17 mouse cellular contexts compared by ENCODE assay signal in the genomic region with DNA sequence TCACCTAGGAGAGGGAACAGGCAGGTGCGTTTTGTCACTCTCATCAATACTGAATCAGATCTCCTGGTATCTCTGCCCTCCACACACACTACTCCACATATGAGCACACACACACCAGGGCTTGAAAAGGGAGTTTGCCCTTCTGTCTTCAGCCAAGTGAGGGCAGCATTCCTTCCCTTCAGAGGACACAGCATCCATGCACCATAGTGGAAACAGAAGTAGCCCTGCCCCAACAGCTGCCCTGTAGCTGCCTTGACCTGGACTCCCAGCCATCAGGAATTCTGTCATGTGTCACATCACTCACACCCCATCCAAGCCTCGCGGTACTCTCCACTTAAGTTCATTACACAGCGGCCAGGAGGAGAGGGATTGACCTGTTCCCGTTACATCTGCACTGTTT. TPM values are rescaled to one million over a fixed set of nuclear protein-coding genes. Genes with fewer than 3 reads are reported as not detected.
A peak's percentile ranks its signal among the peaks of the same experiment; 100 is the strongest.
DNase-seq lines count a peak whose midpoint lies in the region; ATAC-seq and TF ChIP-seq lines count a peak whose summit lies in the region.
"Had no signal": no experiment of that assay in that cellular context is flagged by ENCODE, and none has a peak within 500 bp of the region (broad histone marks: within the 10 kb centered on the region; RNA-seq: fewer than 3 reads in every experiment).

No protein-coding gene starts in this region.

- H3K27me3 ChIP-seq in heart, embryonic 16.5 days (ENCODE audit: control insufficient read depth, insufficient read depth, low read length): no peaks in the 10 kb centered on the region; the same call in 1 of the 2 replicates
- no peaks in the 10 kb centered on the region for H3K27me3 ChIP-seq in lung, embryonic 14.5 days (ENCODE audit: insufficient read depth, low read length)
- H3K27me3 ChIP-seq in limb, embryonic 11.5 days (ENCODE audit: control insufficient read depth, insufficient read depth, low read length): no peaks in the 10 kb centered on the region
- H3K27me3 ChIP-seq: liver, embryonic 12.5 days; midbrain, embryonic 13.5 days; Patski had no signal

- 0 out of 2 replicates have a peak, but pooled peaks have one; percentile 16 for ATAC-seq in heart, embryonic 16.5 days (replicated peaks; ENCODE audit: extremely low read depth, insufficient read depth, low FRiP score)
- ATAC-seq in lung, embryonic 14.5 days (ENCODE audit: insufficient read depth): no peak
- no peak for ATAC-seq in limb, embryonic 11.5 days (ENCODE audit: insufficient number of reproducible peaks, low FRiP score, low TSS enrichment, low read depth)
- ATAC-seq in granulocyte monocyte progenitor cell, adult 5-6 weeks (replicated peaks; ENCODE audit: poor library complexity, severe bottlenecking): no peak
- ATAC-seq: liver, embryonic 12.5 days; midbrain, embryonic 13.5 days; Patski had no signal

- TF ChIP-seq CTCF in lung, embryonic 14.5 days (IDR thresholded peaks at IDR 0.05; ENCODE audit: low read depth): peak; percentile 55

- no peak overlapping the region for H3K9ac ChIP-seq in heart, embryonic 16.5 days (ENCODE audit: low read length)
- H3K9ac ChIP-seq in lung, embryonic 14.5 days: no peak overlapping the region
- no peak overlapping the region for H3K9ac ChIP-seq in limb, embryonic 11.5 days (ENCODE audit: low read length)
- H3K9ac ChIP-seq: liver, embryonic 12.5 days; midbrain, embryonic 13.5 days had no signal

- WGBS in heart, embryonic 16.5 days: 49% methylated on average over 5 of the region's 5 CpGs
- 41% methylated on average over 5 of the region's 5 CpGs for WGBS in lung, embryonic 14.5 days
- 31% methylated on average over 5 of the region's 5 CpGs for WGBS in limb, embryonic 11.5 days

- peaks cover 13% of the 10 kb centered on the region for H3K4me1 ChIP-seq in heart, embryonic 16.5 days (ENCODE audit: control insufficient read depth, insufficient read depth, low read length)
- peaks cover 22% of the 10 kb centered on the region for H3K4me1 ChIP-seq in lung, embryonic 14.5 days (ENCODE audit: insufficient read depth)
- peaks cover 28% of the 10 kb centered on the region for H3K4me1 ChIP-seq in limb, embryonic 11.5 days (ENCODE audit: control insufficient read depth, insufficient read depth, low read length)

- no peak overlapping the region for H3K27ac ChIP-seq in heart, embryonic 16.5 days (ENCODE audit: low read length)
- no peak overlapping the region for H3K27ac ChIP-seq in lung, embryonic 14.5 days (ENCODE audit: low read depth)
- no peak overlapping the region; the same call in 1 of the 2 replicates for H3K27ac ChIP-seq in limb, embryonic 11.5 days (replicated peaks; ENCODE audit: low read depth, low read length)
- H3K27ac ChIP-seq: liver, embryonic 12.5 days; midbrain, embryonic 13.5 days had no signal

- no peak for DNase-seq in heart, adult 18-20 months
- no peak for DNase-seq in lung, embryonic 14.5 days
- no peak for DNase-seq in lung, postnatal 36 days
- peak; percentile 57 for DNase-seq in embryo, embryonic 10.5 days (ENCODE audit: low spot score)
- DNase-seq in limb, embryonic 11.5 days (ENCODE audit: low spot score): peak; percentile 42
- no peak for DNase-seq in thymus, postnatal 10 days (ENCODE audit: low spot score in 2 of 2)
- DNase-seq: adrenal gland, adult 8-10 months; cerebellum, adult 11-12 months; kidney, adult 11 months had no signal

- no peak overlapping the region for H3K4me3 ChIP-seq in heart, embryonic 16.5 days (ENCODE audit: low read length)
- H3K4me3 ChIP-seq in lung, embryonic 14.5 days (ENCODE audit: low read depth, low read length): no peak overlapping the region
- H3K4me3 ChIP-seq in limb, embryonic 11.5 days (ENCODE audit: low read depth, low read length): no peak overlapping the region
- H3K4me3 ChIP-seq: liver, embryonic 12.5 days; midbrain, embryonic 13.5 days had no signal

- H3K9me3 ChIP-seq in heart, embryonic 16.5 days (replicated peaks; ENCODE audit: control insufficient read depth, low read length): no peaks in the 10 kb centered on the region
- H3K9me3 ChIP-seq in lung, embryonic 14.5 days (ENCODE audit: low read depth, low read length): no peaks in the 10 kb centered on the region
- no peaks in the 10 kb centered on the region for H3K9me3 ChIP-seq in limb, embryonic 11.5 days (ENCODE audit: control insufficient read depth, low read length)
- H3K9me3 ChIP-seq: liver, embryonic 12.5 days; midbrain, embryonic 13.5 days had no signal

- H3K4me2 ChIP-seq in heart, embryonic 16.5 days (ENCODE audit: low read depth, low read length): no peak overlapping the region
- H3K4me2 ChIP-seq in lung, embryonic 14.5 days: no peak overlapping the region
- no peak overlapping the region for H3K4me2 ChIP-seq in limb, embryonic 11.5 days (ENCODE audit: low read depth, severe bottlenecking)
- H3K4me2 ChIP-seq: liver, embryonic 12.5 days; midbrain, embryonic 13.5 days had no signal

- H3K36me3 ChIP-seq in heart, embryonic 16.5 days (ENCODE audit: control insufficient read depth, insufficient read depth): no peaks in the 10 kb centered on the region
- no peaks in the 10 kb centered on the region for H3K36me3 ChIP-seq in lung, embryonic 14.5 days (ENCODE audit: insufficient read depth)
- H3K36me3 ChIP-seq in limb, embryonic 11.5 days (ENCODE audit: control insufficient read depth, insufficient read depth, low read length): no peaks in the 10 kb centered on the region
- H3K36me3 ChIP-seq: liver, embryonic 12.5 days; midbrain, embryonic 13.5 days had no signal

RNA-seq across cellular contexts. Expression of gene Lect2, which starts 29.8 kb away (rescaled TPM):
- not detected in 2 replicates for polyA plus RNA-seq in heart, embryonic 16.5 days (2015; fragmentation: Nextera tagmentation; extraction: Ambion mirVana)
- not detected for total RNA-seq in heart, adult 18-20 months (2021)
- polyA plus RNA-seq in lung, embryonic 14.5 days (2014; fragmentation: Nextera tagmentation; extraction: Ambion mirVana): not detected in 2 replicates
- polyA plus RNA-seq in limb, embryonic 11.5 days (2014; fragmentation: Nextera tagmentation; extraction: Ambion mirVana): not detected in 2 replicates
- total RNA-seq in granulocyte monocyte progenitor cell, adult 5-6 weeks (2014; fragmentation: Nextera tagmentation): not detected in 2 replicates
- not detected in 2 replicates for total RNA-seq in granulocyte monocyte progenitor cell, adult 5-6 weeks (2017)
- total RNA-seq: adrenal gland, adult 8-10 months; common myeloid progenitor, adult 5-6 weeks; hematopoietic stem cell, adult 5-6 weeks; layer of hippocampus, adult 18-20 months had no signal
- polyA plus RNA-seq: midbrain, embryonic 13.5 days; Patski had no signal

RNA-seq across cellular contexts. Expression of gene Tgfbi, which starts 31.2 kb away (rescaled TPM):
- polyA plus RNA-seq in heart, embryonic 16.5 days (2015; fragmentation: Nextera tagmentation; extraction: Ambion mirVana): 32.7 and 39.5 TPM in 2 replicates
- 10 to 100 TPM; 19.5 to 22.9 TPM for total RNA-seq in heart, adult 18-20 months (2021)
- 165 and 171 TPM in 2 replicates for polyA plus RNA-seq in lung, embryonic 14.5 days (2014; fragmentation: Nextera tagmentation; extraction: Ambion mirVana)
- polyA plus RNA-seq in limb, embryonic 11.5 days (2014; fragmentation: Nextera tagmentation; extraction: Ambion mirVana): 47.3 and 48.2 TPM in 2 replicates
- total RNA-seq in granulocyte monocyte progenitor cell, adult 5-6 weeks (2014; fragmentation: Nextera tagmentation): 10.1 and 15.3 TPM in 2 replicates
- 15.6 and 21.7 TPM in 2 replicates for total RNA-seq in granulocyte monocyte progenitor cell, adult 5-6 weeks (2017)

RNA-seq across cellular contexts. Expression of gene Fbxl21, which starts 55.8 kb away (rescaled TPM):
- 0.72 and 1.00 TPM in 2 replicates for polyA plus RNA-seq in heart, embryonic 16.5 days (2015; fragmentation: Nextera tagmentation; extraction: Ambion mirVana)
- under 1 TPM; 0.74 to 0.87 TPM for total RNA-seq in heart, adult 18-20 months (2021)
- polyA plus RNA-seq in lung, embryonic 14.5 days (2014; fragmentation: Nextera tagmentation; extraction: Ambion mirVana): 1.7 and 2.2 TPM in 2 replicates
- polyA plus RNA-seq in limb, embryonic 11.5 days (2014; fragmentation: Nextera tagmentation; extraction: Ambion mirVana): 1.5 and 2.0 TPM in 2 replicates
- total RNA-seq in granulocyte monocyte progenitor cell, adult 5-6 weeks (2014; fragmentation: Nextera tagmentation): 1.3 TPM in 1 of 2 replicates, not detected in the other
- total RNA-seq in granulocyte monocyte progenitor cell, adult 5-6 weeks (2017): 0.22 and 0.57 TPM in 2 replicates
- total RNA-seq: common myeloid progenitor, adult 5-6 weeks had no signal

Comparison
In these comparisons a context has a peak if more than half of its experiments do, and no peak if none do; other contexts are left out.
1. DNase-seq: peak in embryo, embryonic 10.5 days (single experiment) and limb, embryonic 11.5 days (single experiment); none in heart, adult 18-20 months (0 of 2), lung, embryonic 14.5 days (single experiment), lung, postnatal 36 days (single experiment) and thymus, postnatal 10 days (0 of 2).